Mouse (Mus musculus) neural tube, embryonic 14.5 days (tissue): Measurements from ENCODE around the gene Megf11. TPM values are rescaled to one million over a fixed set of nuclear protein-coding genes. Genes with fewer than 3 reads are reported as not detected.

Experiments
- ATAC-seq: fragments of 200-750 bp; cut with Nextera tagmentation; 2 replicates; pipeline ENCODE4 v1.8.0; 2017; ENCODE audit warnings: low read depth, mild to moderate bottlenecking, moderate TSS enrichment, moderate library complexity
- H3K27ac ChIP-seq: fragments of 300-500 bp; sonication (generic); 2 replicates; pipeline ENCODE4 v1.5.1; 2014; ENCODE audit warnings: low read depth, mild to moderate bottlenecking, control low read depth, low read length, moderate library complexity, mixed read lengths
- H3K27me3 ChIP-seq: fragments of 300-500 bp; sonication (generic); 2 replicates; pipeline ENCODE4 v1.6.1; 2014; ENCODE audit warnings: low read length; ENCODE audit not compliant: control insufficient read depth, insufficient read depth
- H3K36me3 ChIP-seq: fragments of 300-500 bp; sonication (generic); 2 replicates; pipeline ENCODE4 v1.6.1; 2014; ENCODE audit warnings: low read length, mixed read lengths; ENCODE audit not compliant: control insufficient read depth, insufficient read depth
- H3K4me1 ChIP-seq: fragments of 300-500 bp; sonication (generic); 2 replicates; pipeline ENCODE4 v1.6.1; 2014; ENCODE audit warnings: low read length; ENCODE audit not compliant: control insufficient read depth, insufficient read depth
- H3K4me2 ChIP-seq: fragments of 300-500 bp; sonication (generic); 2 replicates; pipeline ENCODE4 v1.6.1; 2014; ENCODE audit warnings: mild to moderate bottlenecking, low read depth, low read length, control low read depth
- H3K4me3 ChIP-seq: fragments of 300-500 bp; sonication (generic); 2 replicates; pipeline ENCODE4 v1.5.1; 2014; ENCODE audit warnings: low read depth, low read length, control low read depth, mixed read lengths
- H3K9ac ChIP-seq: fragments of 300-500 bp; sonication (generic); replicated peaks from 2 replicates; pipeline ENCODE4 v1.6.1; 2014; ENCODE audit warnings: low read depth, mild to moderate bottlenecking, control low read depth, low read length, mixed read lengths
- H3K9me3 ChIP-seq: fragments of 300-500 bp; sonication (generic); 2 replicates; pipeline ENCODE4 v1.6.1; 2016; ENCODE audit warnings: low read length; ENCODE audit not compliant: control insufficient read depth
- WGBS: fragments of 180-500 bp; shearing (Covaris S2); extraction: QIAGEN DNeasy Blood & Tissue Kit; methylation state at CpG from one replicate; pipeline ENCODE4 v1.1.7; 2014; 5-methylcytosine and 5-hydroxymethylcytosine counted together
- polyA plus RNA-seq: library from polyadenylated mRNA; unstranded; fragments of >200 nt; fragmentation: Nextera tagmentation; extraction: Ambion mirVana; gene quantifications from 2 replicates; pipeline ENCODE4 v1.2.1, GENCODE M21; 2014

The Megf11 gene
- polyA plus RNA-seq, 1 experiment from 2014 or later = 17.7 TPM

DNA sequence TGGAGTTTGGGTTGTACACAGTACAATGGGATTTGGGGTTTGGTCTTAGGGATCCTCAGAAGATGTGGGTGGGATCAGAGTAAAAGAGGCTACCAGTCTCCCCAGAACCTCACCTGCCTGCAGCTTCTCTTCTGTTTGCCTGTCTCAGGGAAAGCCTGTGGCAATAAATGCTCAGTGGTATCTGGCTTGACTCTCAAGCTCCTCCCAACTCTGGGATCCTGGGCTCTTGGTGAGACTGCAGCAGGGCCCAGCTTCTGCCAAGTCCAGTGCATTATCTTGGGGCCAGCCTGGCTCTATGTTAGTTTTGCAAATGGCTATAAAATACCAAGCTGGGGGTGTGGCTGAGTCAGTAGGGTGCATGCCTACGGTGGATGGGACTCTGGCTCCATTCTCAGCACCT lies 165.9 kb downstream of the Megf11 start:
- 76% methylated on average over 1 of the region's 1 CpGs for WGBS
- H3K9me3 ChIP-seq = no peaks in the 10 kb centered on the region
- no peaks in the 10 kb centered on the region for H3K36me3 ChIP-seq
- H3K27me3 ChIP-seq = no peaks in the 10 kb centered on the region
- H3K4me2 ChIP-seq = no peak overlapping the region
- H3K4me3 ChIP-seq = no peak overlapping the region
- no peak for ATAC-seq
- H3K9ac ChIP-seq = no peak overlapping the region
- H3K4me1 ChIP-seq = peaks cover 12% of the 10 kb centered on the region; the same call in 1 of the 2 replicates
- no peak overlapping the region for H3K27ac ChIP-seq

DNA sequence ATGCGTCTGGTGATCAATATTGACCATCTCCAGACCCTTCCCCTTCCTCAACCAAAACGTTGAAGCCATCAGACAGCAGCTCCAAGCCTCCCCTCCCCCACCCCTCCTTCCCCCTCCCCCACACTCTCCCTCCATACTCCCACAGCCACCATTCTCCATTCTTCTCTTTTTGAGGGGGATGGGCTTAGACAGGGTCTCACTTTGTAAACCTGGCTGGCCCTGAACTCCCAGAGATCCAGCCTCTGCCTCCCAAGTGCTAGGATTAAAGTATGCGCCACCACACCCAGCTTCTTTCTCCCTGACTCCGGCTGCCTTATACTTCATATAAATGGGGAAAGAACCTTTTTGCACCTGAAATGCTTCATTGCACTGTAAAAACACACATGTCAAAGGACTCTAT lies 166.6 kb downstream of the Megf11 start:
- WGBS = 60% methylated on average over 4 of the region's 4 CpGs
- H3K9ac ChIP-seq = no peak overlapping the region

DNA sequence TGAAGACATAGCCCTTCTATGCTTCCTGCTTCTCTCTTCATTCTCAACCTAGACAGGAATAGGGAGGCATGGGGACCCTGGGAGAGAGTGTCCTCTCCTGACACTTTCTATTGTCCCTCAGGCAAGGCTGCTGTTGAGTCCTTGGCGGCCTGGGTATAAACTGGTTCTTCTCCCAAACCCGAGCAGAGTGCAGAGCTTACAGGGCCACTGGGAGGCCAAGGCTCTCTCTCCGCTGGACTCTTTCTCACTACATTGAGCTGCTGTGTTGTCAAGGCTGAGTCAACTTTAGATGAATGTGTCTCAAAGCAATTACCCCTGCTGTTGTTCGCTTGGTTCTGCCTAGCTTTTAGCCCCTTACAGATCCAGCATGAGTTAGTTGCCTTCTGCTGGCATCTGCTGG lies 168.0 kb downstream of the Megf11 start:
- Histone ChIP-seq H3K9me3 (no peaks in the 10 kb centered on the region), H3K27ac (no peak overlapping the region), H3K27me3 (no peaks in the 10 kb centered on the region), H3K4me2 (no peak overlapping the region), H3K4me1 (peaks cover 12% of the 10 kb centered on the region; the same call in 1 of the 2 replicates), H3K9ac (no peak overlapping the region), H3K36me3 (no peaks in the 10 kb centered on the region), H3K4me3 (no peak overlapping the region)
- WGBS = 53% methylated on average over 4 of the region's 4 CpGs
- no peak for ATAC-seq

More for the DNA sequence above, 166.6 kb downstream of the Megf11 start:
- Histone ChIP-seq H3K4me2 (no peak overlapping the region), H3K36me3 (no peaks in the 10 kb centered on the region), H3K4me1 (peaks cover 12% of the 10 kb centered on the region; the same call in 1 of the 2 replicates), H3K27ac (no peak overlapping the region), H3K9me3 (no peaks in the 10 kb centered on the region), H3K27me3 (no peaks in the 10 kb centered on the region), H3K4me3 (no peak overlapping the region)
- ATAC-seq = no peak

DNA sequence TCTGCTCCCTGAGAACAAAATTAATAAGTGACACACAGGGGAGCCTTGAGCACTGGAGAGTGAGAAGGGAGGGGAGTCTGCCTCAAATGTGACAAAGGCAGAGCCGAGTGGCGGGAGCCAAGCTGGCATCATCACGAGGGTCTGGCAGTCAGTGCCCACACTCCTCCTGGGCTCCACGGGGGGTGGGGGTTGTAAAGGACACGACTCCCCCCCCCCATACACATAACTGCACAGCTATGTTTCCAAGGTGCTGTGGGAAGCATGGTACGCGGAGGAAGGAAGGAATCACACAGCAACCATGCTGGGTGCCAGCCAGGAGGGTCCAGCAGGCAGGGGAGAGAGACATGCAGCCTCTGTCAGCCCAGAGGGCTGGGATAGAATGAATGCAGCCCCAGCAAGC lies 170.2 kb downstream of the Megf11 start:
- H3K36me3 ChIP-seq = no peaks in the 10 kb centered on the region

DNA sequence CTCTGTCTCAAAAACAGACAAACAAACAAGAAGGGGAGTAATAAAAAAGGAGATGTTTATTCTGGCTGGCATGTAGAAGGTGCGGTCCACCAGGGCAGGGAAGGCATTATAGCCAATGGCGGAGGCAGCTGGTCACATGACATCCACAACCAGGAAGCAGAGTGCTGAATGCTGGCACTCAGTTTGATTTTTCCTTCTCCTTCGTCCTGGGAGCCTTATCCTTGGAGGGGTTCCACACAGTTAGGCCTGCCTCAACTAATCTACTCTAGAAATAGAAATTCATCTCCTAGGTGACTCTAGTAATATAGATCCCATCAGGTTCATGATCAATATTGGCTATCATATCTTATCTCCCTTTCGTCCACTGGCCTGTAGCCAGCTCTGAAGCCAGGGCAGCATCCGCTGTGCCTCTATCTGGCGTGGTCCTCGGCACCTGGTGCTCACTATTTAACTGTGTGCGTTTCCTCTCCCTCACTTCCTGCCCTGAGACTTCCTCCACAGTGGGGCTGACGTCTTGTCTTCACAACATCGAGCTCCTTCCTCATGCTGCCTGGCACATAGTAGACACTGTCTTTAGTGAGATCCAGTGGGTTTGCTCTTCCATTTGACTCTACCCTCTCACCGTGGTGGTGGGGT lies 171.8 kb downstream of the Megf11 start:
- no peak overlapping the region for H3K9ac ChIP-seq
- WGBS = 85% methylated on average over 11 of the region's 11 CpGs

More for the DNA sequence above, 170.2 kb downstream of the Megf11 start:
- Histone ChIP-seq H3K4me1 (peaks cover 8% of the 10 kb centered on the region; the same call in 1 of the 2 replicates), H3K27ac (no peak overlapping the region), H3K9me3 (no peaks in the 10 kb centered on the region), H3K4me3 (no peak overlapping the region), H3K27me3 (no peaks in the 10 kb centered on the region), H3K9ac (no peak overlapping the region), H3K4me2 (no peak overlapping the region)
- WGBS = 23% methylated on average over 7 of the region's 7 CpGs
- ATAC-seq = peak; percentile 65; the same call in 1 of the 2 replicates

DNA sequence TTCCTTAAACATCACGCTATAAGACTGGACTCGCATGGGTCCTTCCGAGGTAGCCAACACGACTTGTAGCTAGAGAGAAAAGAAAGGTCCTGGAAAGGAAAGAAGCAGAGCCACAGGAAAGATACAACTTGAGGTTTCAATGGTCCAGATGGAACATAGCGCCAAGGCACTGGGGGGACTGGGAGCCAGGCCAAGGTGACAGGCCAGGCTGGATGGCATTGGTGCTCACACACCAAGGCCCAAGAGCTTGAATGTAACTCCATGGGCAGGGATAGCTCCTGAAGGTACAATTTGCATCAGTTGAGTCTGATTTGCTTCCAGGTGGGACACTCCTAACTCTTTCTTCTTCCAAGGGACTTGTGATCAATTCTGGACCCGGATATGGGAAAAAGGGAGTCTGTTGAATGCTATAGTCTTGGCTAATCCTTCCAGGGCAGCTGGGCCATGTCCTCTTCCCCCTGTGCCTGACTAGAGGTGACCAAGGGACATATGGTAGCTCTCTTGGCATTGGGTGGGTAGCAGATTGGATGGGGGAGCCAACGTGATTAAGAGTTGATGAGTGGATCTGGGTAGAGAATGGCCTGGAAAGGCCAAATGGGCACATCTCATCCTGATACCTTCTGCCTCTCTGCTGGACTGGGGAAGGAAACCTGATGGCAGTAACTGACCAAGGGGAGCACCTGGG lies 172.6 kb downstream of the Megf11 start:
- no peak for ATAC-seq
- H3K9me3 ChIP-seq = no peaks in the 10 kb centered on the region
- H3K4me3 ChIP-seq = no peak overlapping the region
- no peak overlapping the region for H3K27ac ChIP-seq
- no peak overlapping the region for H3K4me2 ChIP-seq
- 0 out of 2 replicates have a peak, but pooled peaks cover 6% of the 10 kb centered on the region for H3K4me1 ChIP-seq
- H3K9ac ChIP-seq = no peak overlapping the region
- no peaks in the 10 kb centered on the region for H3K36me3 ChIP-seq
- WGBS = 93% methylated on average over 7 of the region's 7 CpGs
- H3K27me3 ChIP-seq = no peaks in the 10 kb centered on the region

More for the DNA sequence above, 171.8 kb downstream of the Megf11 start:
- no peak overlapping the region for H3K27ac ChIP-seq
- no peaks in the 10 kb centered on the region for H3K9me3 ChIP-seq
- H3K4me1 ChIP-seq = 0 out of 2 replicates have a peak, but pooled peaks cover 6% of the 10 kb centered on the region
- no peak for ATAC-seq
- H3K27me3 ChIP-seq = no peaks in the 10 kb centered on the region
- H3K36me3 ChIP-seq = no peaks in the 10 kb centered on the region
- H3K4me2 ChIP-seq = no peak overlapping the region
- H3K4me3 ChIP-seq = no peak overlapping the region

DNA sequence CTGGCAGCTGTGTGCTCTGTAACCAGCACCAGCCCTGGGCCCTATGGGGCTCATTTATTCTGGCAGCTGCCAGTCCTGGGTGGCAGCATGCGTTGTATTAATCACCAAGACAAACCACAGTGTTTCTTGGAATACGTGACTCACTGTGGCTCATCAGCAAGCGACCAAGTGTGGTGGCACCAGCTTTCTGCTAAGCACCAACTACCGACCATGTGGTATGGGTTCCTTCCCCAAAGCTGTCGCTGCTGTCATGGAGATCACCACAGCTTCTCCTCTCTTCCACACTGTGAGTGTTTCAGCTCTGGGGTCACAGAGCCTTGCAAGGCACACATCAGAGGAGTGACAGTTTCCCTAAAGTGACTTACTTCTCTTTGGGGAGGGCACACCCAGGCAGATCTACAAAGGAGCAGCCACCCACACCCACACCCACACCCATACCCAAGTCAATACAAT lies 178.9 kb downstream of the Megf11 start:
- H3K4me2 ChIP-seq = no peak overlapping the region
- no peak overlapping the region for H3K27ac ChIP-seq
- H3K9me3 ChIP-seq = no peaks in the 10 kb centered on the region
- 73% methylated on average over 5 of the region's 5 CpGs for WGBS
- H3K36me3 ChIP-seq = no peaks in the 10 kb centered on the region
- H3K27me3 ChIP-seq = no peaks in the 10 kb centered on the region
- 0 out of 2 replicates have a peak, but pooled peaks cover 3% of the 10 kb centered on the region for H3K4me1 ChIP-seq
- no peak overlapping the region for H3K4me3 ChIP-seq
- no peak for ATAC-seq
- H3K9ac ChIP-seq = no peak overlapping the region

DNA sequence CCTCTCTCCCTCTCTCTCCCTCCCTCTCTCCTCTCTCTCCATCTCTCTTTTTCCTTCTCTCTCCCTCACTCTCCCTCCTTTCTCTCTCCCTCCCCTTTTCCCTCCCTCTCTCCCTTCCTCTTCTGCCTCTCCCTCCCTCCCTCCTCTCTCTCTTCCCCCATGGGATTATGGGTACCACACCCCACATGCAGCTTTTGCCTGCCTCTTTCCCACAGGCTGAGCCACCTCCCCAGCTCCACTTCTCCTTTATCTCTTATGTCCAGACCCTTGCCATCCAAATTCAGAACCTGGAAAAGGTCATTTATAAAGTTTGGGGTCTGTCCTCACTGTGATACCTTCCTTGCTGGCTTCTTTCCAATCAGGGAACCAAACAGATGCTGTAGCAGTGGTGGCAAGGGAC lies 180.5 kb downstream of the Megf11 start:
- ATAC-seq = no peak

DNA sequence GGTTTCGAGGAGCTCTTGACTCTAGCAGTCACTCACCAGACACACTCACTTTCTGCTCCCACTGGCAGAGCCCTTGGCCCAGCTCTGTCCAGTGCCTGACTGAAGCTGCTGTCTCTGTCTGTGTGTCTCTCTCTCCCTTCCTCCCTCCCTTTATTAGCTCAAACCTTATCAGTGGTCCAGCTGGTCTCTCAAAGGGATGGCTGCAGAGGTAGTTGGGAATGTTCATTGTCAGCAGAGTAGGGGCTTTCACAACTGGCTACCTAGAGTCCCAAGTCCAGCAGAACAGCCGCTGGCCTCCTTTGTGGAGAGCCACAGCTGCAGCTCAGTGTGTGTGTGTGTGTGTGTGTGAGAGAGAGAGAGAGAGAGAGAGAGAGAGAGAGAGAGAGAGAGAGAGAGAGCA lies 180.9 kb downstream of the Megf11 start:
- Histone ChIP-seq H3K9me3 (no peaks in the 10 kb centered on the region), H3K4me3 (no peak overlapping the region), H3K36me3 (no peaks in the 10 kb centered on the region), H3K4me1 (0 out of 2 replicates have a peak, but pooled peaks cover 3% of the 10 kb centered on the region), H3K27ac (no peak overlapping the region), H3K4me2 (no peak overlapping the region), H3K9ac (no peak overlapping the region), H3K27me3 (no peaks in the 10 kb centered on the region)
- ATAC-seq = no peak
- 58% methylated on average over 2 of the region's 2 CpGs for WGBS

More for the DNA sequence above, 180.5 kb downstream of the Megf11 start:
- Histone ChIP-seq H3K4me3 (no peak overlapping the region), H3K4me2 (no peak overlapping the region), H3K9ac (no peak overlapping the region), H3K4me1 (0 out of 2 replicates have a peak, but pooled peaks cover 3% of the 10 kb centered on the region), H3K9me3 (no peaks in the 10 kb centered on the region), H3K27me3 (no peaks in the 10 kb centered on the region), H3K27ac (no peak overlapping the region), H3K36me3 (no peaks in the 10 kb centered on the region)
